Mouse (Mus musculus): Measurements from ENCODE around the gene Hbb-bs.
"Not testable (repeated sequence)": the region's sequence is repeated elsewhere in the genome, so short reads cannot be mapped to it uniquely, and the experiment has no call there.

Gene Hbb-bs

DNA sequence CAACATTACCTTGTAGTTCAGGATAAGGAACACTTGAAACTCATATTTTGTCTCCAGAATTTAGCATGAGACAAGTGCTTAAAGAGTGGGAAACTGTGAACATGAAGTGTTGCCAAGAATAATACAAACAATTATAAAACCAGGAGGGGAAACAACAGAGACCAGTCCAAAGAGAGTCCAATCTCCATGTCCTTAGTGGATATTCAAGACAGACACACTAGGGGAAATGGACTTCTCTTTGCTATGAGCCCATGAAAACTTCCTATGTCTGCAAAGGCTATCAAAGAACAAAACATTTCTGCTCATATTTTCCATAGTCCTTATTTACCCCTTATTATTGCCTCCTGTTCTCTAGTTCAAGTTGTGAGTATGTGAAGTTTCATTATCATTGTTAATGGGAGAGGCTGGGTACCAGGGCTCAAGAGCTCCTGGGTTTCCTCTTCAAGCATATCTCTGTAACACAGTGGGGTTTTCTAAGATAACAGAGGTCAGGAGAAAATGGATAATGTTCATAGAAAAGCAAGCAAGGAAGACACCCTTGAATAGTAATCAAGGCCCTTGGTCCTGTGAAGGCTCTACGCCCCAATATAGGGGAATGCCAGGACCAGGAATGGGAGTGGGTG, 16.6 kb downstream of the Hbb-bs start:
- no peak for DNase-seq (ENCODE audit: low read depth, low spot score)

- no peak for DNase-seq (ENCODE audit: low read depth, low spot score)
Measured at GRCm38 (mm10) chr7:103810746-103811145, 17.1 kb downstream of the Hbb-bs start.

- DNase-seq (ENCODE audit: low read depth, low spot score): no peak
Measured at GRCm38 (mm10) chr7:103810296-103810695, 17.6 kb downstream of the Hbb-bs start.

GRCm38 (mm10) chr7:103809801-103810155, 18.1 kb downstream of the Hbb-bs start:
- no peak for DNase-seq (ENCODE audit: low read depth, low spot score)

DNA sequence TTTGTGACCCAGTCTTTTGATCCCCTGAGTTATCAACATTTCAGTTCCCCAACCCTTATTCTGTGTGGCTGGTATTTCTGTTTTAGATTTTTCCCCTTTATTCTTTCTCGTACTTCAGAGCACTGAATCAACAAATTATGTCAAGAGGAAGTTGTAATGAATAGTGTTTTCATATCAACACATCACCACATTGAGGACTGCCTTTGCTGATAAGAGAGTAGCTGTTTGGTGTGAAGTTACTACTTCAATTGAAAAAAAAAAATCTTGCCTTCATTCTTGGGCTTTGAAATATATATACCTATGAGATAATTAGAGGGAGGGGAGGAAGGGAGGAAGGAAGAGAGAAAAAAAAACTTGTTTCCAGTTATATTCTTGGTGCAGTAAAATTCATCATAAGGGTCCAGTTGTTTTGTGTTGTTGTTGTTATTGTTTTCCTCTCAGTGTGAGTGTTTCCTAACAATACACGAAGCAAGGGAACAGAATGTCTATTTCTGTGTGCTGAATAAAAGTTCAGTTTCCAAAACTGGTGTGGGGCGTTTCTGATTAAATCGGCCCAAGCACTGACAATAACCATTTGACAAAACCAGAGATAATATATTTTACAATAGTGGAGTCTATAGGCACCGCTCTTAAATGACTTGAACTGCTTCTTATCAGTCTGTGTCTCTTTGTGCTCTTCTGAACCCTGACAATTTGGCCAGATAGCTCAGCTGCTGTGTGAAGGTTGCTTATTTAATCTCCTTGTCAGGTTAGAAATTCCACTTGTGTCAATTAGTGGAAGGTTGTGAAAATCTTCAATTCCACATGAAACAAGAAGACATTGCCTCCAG, 18.7 kb downstream of the Hbb-bs start:
- no peak for DNase-seq (ENCODE audit: low read depth, low spot score)

DNA sequence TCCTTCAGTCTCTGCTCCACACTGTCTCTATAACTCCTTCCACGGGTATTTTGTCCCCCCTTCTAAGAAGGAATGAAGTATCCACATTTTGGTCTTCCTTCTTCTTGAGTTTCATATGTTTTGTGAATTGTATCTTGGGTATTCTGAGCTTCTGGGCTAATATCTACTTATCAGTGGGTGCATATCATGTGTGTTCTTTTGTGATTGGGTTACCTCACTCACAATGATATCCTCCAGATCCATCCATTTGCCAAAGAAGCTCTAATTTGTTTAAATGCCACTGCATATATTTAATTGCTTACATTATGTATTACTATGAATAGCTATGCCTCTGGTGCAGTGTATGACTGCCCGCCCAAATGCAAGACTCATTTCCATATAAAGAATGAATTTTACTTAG, 19.8 kb downstream of the Hbb-bs start:
- DNase-seq (ENCODE audit: low read depth, low spot score): not testable (repeated sequence)

- DNase-seq (ENCODE audit: low read depth, low spot score): peak; percentile 68
Measured at GRCm38 (mm10) chr7:103806856-103807255, 21.0 kb downstream of the Hbb-bs start.

DNA sequence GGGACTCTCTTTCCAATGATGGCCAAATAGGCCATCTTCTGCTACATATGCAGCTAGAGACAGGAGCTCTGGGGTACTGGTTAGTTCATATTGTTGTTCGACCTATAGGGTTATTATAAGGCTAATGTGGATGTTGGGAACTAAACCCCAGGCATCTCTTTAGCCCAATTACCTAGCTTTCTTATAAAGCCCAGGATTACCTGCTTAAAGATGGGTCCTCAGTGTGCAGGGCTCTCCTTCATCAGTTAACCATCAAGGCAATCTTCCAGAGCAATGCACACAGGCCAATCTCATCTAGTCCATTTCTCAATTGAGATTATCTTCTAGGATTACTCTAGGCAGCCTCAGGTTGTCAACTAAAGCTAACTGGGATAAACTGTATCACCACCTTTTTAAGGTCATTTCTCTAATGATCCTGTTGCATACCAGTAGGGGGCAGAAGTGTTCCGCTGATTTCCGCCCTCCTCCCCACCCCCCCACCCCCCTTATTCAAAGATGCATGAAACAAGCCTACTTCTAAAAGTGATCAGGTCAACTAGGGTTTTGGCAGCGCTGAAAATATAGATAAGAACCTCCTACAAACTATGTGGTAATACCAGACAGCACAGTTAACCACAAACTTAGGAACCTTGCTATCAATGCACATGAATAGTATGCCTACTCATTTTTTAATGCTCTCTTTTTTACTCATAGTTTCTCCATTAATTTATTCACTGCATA, 35.1 kb downstream of the Hbb-bs start:
- peak; percentile 37 for DNase-seq (ENCODE audit: low read depth, low spot score)

- no peak for DNase-seq (ENCODE audit: low read depth, low spot score)
Measured at GRCm38 (mm10) chr7:103791721-103792120, 36.2 kb downstream of the Hbb-bs start, which contains the start of gene Olfr67. Gene Olfr67, minus strand, starts transcription at chr7:103791821.

GRCm38 (mm10) chr7:103779598-103779997, 48.3 kb downstream of the Hbb-bs start, which contains the start of gene Olfr68:
Gene Olfr68, minus strand, starts transcription at chr7:103779698.
- DNase-seq (ENCODE audit: low read depth, low spot score): no peak

DNA sequence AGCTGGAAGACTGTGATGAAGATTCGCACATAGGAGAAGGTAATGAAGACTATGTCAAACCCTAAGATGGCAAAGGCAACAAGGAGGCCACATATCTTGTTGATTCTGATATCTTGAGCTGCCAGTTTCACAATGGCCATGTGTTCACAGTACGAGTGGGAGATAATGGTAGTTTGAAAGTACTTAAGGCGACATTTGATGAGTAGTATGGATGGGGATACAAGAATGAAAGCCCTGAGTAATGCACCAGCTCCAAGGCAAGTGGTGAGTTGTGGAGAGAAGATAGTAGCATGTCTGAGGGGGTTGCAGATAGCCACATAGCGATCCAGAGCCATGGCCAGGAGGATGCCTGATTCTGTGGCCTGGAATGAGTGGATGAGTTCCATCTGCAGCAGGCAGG, 50.2 kb downstream of the Hbb-bs start:
- not testable (repeated sequence) for DNase-seq (ENCODE audit: low read depth, low spot score)
